Mouse (Mus musculus) testis, postnatal 14 days (tissue): Measurements from ENCODE around the gene Mgat2.

Experiments
- DNase-seq: peaks from one replicate; pipeline ENCODE4 v3.0.0; 2021; ENCODE audit warnings: low spot score

Gene Mgat2

DNA sequence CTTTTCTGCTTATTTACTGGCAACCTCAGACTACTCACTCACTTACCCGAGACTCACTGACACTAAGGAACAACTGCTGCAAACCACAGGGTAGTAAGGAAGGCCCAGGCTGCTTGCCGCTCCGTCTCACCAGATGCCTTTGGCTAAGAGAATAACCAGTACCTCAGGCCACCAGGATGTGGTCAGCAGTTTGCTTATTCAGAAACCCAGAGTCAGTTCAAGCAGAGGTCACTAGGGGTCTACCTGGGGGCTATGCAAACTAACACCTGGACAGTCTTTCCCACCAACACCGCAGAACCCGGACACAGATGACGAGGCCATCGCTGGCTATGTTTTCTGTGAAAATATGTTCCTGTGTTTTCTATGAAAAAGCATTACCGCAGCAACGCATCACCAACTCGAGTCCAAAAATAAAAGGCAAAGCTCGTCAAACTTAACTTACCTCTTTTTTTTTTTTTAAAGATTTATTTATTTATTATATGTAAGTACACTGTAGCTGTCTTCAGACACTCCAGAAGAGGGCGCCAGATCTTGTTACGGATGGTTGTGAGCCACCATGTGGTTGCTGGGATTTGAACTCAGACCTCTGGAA, 29.3 kb downstream of the Mgat2 start:
- no peak for DNase-seq

GRCm38 (mm10) chr12:69214393-69214792, 30.4 kb downstream of the Mgat2 start:
- DNase-seq = no peak

GRCm38 (mm10) chr12:69215000-69215785, 31.2 kb downstream of the Mgat2 start:
- no peak for DNase-seq

- no peak for DNase-seq
Observed at GRCm38 (mm10) chr12:69216587-69216986, 32.6 kb downstream of the Mgat2 start.

DNA sequence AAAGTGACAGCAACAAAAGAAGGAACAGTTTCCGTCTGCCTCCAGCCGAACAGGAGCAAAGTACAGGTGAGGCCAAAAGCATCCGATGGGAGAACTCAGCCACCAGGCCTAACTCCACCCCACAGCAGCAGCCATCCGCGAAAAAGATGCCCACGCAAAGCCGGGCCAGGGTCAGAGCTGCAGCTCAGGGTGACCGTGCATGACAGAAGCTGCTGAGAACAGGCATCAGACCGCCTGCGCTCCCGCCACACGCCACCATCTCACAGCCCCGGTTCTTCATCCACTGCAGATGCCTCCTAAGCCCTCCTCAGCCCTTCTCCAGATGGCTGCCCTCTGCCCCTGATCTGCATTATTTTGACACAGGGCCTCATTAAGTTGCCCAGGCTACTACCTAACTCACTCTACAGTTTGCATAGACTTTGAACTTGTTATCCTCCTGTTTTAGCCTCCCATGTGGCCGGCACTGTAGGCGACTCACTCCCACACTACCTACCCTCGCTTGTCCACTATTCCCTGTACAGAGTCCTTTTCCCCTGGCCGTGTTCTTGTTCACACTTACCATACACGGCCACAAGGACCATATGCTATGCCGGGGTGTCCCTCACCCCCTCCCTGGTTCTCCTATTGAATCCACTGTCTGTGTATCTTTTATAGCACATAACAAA, 36.8 kb downstream of the Mgat2 start:
- no peak for DNase-seq

DNA sequence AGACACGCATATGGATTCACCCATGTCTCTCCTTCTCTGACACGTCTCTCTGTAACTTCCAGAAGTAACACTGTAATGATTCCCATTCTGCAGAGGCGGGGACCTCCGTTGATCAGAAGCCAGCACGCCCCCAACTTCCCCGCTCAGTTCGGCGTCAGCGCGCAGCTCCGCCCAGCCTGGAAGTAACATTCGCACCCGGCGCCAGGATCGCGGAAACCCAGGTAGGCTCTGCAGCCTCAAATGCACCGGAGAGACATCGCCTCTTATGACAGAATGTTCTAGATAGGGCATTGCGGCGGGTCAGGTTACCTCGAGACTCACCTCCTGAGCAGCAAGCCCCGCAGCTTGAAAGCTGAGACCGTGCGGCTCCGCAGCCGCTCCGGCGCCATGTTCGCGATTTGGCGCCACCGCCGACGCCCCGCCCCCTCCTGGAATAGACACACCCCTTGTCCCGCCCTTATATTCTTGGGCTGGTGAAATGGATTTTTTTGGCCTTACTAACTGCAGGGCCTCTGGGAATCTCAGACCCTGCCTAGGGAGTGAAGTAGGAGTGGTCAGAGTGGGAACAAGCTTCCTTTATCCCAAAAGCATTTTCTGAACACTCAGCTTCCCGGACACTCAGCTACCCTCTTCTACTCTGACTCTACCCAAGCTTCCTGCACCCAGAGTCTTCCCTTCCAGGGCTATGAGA, 44.0 kb downstream of the Mgat2 start, which contains the start of gene Pole2:
Gene Pole2 (minus strand): TSS at position 420 of the 691 bp plus-strand sequence.
- peak; percentile 86 for DNase-seq

DNA sequence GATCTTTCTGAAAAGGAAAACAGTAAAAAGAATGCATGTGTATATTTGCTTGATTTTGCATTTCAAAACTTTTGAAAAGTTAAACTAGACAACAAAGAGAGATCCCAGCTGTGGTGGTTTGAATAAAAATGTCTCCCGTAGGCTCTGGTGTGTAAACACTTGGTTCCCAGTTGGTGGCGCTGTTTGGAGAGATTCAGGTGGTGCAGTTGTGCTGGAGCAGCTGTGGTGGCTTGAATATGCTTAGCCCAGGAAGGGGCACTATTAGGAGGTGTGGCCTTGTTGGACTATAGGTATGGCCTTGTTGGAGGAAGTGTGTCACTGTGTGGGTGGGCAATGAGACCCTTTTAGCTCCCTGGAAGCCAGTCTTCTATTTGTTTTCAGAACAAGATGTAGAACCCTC, 45.3 kb downstream of the Mgat2 start:
- no peak for DNase-seq

DNA sequence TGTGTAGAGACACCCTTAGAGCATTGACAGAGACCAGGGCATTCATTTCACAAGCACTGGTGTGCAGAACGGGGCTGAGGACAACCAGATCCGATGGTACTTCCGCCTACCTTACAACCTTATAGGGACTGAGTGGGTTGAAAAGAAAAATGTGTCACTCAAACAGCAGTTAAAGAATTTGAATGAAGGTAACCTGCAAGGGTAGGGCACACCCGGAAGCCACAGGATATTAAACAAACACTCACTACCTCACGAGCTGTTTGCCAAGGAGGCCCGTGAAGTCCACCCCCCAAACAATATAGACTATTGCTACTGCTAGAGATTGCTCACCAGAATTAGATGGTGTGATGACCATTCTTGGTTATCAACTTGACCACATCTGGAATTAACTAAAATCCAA, 51.8 kb downstream of the Mgat2 start:
- DNase-seq = no peak
